ENCODE assay signal across 21 mouse cellular contexts in the genomic region with DNA sequence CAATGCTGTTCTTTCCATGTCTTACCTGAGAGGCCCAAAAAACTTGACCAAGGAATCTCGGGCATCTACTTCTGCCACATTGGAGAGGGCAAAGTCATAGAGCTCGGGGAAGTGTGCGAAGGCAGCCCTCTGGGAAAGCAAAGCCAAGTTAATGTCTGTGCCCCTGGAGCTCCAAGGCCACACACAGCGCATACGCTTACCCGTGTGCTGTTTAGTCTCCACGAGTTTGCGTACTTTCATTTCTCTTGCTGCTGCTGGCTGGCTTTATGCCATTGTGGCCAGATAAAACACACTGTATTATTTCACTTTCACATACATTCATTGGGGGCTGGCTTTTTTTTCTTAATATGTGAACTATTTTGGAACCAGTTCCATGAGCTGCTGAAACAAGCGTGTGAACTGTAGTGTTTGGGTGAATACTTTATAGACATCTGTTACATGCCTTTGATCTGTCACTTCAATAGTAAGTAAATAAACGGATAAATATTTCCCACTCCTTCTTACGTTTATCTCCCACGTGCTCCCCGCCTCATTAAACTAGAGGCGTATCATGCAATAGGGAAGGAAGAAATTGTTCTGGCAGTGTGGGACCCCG. TPM values are rescaled to one million over a fixed set of nuclear protein-coding genes. Genes with fewer than 3 reads are reported as not detected.
DNase-seq lines count a peak whose midpoint lies in the region; ATAC-seq and TF ChIP-seq lines count a peak whose summit lies in the region.
"Had no signal": no experiment of that assay in that cellular context is flagged by ENCODE, and none has a peak within 500 bp of the region (broad histone marks: within the 10 kb centered on the region; RNA-seq: fewer than 3 reads in every experiment).

No protein-coding gene starts in this region.

- no peaks in the 10 kb centered on the region for H3K9me3 ChIP-seq in lung, embryonic 14.5 days (ENCODE audit: low read depth, low read length)
- no peaks in the 10 kb centered on the region for H3K9me3 ChIP-seq in lung, postnatal 0 days (ENCODE audit: low read length)
- H3K9me3 ChIP-seq in forebrain, embryonic 12.5 days, result no peaks in the 10 kb centered on the region
- H3K9me3 ChIP-seq: forebrain, embryonic 10.5 days; hindbrain, embryonic 12.5 days; hindbrain, embryonic 15.5 days had no signal

- no peak for TF ChIP-seq CTCF in lung, embryonic 14.5 days (IDR thresholded peaks at IDR 0.05; ENCODE audit: low read depth)
- no peak for TF ChIP-seq CTCF in lung, postnatal 0 days (IDR thresholded peaks at IDR 0.05)

- TF ChIP-seq EP300 in lung, postnatal 0 days (IDR thresholded peaks at IDR 0.05), result no peak

- WGBS in lung, embryonic 14.5 days, result 61% methylated on average over 15 of the region's 15 CpGs
- WGBS in lung, postnatal 0 days, result 70% methylated on average over 15 of the region's 15 CpGs
- WGBS in forebrain, embryonic 12.5 days, result 91% methylated on average over 15 of the region's 15 CpGs

- H3K4me3 ChIP-seq in lung, embryonic 14.5 days (ENCODE audit: low read depth, low read length), result no peak overlapping the region
- H3K4me3 ChIP-seq in lung, postnatal 0 days (ENCODE audit: low read depth, low read length), result no peak overlapping the region
- no peak overlapping the region for H3K4me3 ChIP-seq in forebrain, embryonic 12.5 days (replicated peaks)
- H3K4me3 ChIP-seq: forebrain, embryonic 10.5 days; gastrocnemius, adult 2 months; hindbrain, embryonic 12.5 days; hindbrain, embryonic 15.5 days had no signal

- DNase-seq in lung, embryonic 14.5 days, result peak; percentile 83
- DNase-seq in lung, postnatal 25 days (ENCODE audit: low spot score), result no peak
- peak; percentile 36 for DNase-seq in lung, postnatal 0 days (ENCODE audit: low spot score)
- DNase-seq in lung, postnatal 4 days, result no peak
- DNase-seq in CD4-positive helper T cell, adult 2 months (ENCODE audit: low read depth, low spot score), result peak; percentile 25
- DNase-seq: adrenal gland, postnatal 10 days; adrenal gland, postnatal 36 days; B cell, adult 2 months; cerebellum, adult 18-20 months; cerebellum, adult 9-10 months; cerebellum, postnatal 14 days; forebrain, postnatal 0 days; gastrocnemius, adult 2 months; gastrocnemius, postnatal 14 days had no signal

- no peaks in the 10 kb centered on the region for H3K4me1 ChIP-seq in lung, embryonic 14.5 days (ENCODE audit: insufficient read depth)
- H3K4me1 ChIP-seq in lung, postnatal 0 days (ENCODE audit: insufficient read depth, low read depth, low read length), result no peaks in the 10 kb centered on the region
- H3K4me1 ChIP-seq in forebrain, embryonic 12.5 days, result no peaks in the 10 kb centered on the region
- H3K4me1 ChIP-seq: forebrain, embryonic 10.5 days; hindbrain, embryonic 12.5 days; hindbrain, embryonic 15.5 days had no signal

- H3K9ac ChIP-seq in lung, embryonic 14.5 days, result no peak overlapping the region
- no peak overlapping the region for H3K9ac ChIP-seq in lung, postnatal 0 days (replicated peaks; ENCODE audit: low read depth)
- H3K9ac ChIP-seq in forebrain, embryonic 12.5 days, result no peak overlapping the region
- H3K9ac ChIP-seq: forebrain, postnatal 0 days; hindbrain, embryonic 12.5 days; hindbrain, embryonic 15.5 days had no signal

- no peaks in the 10 kb centered on the region for H3K27me3 ChIP-seq in lung, embryonic 14.5 days (ENCODE audit: insufficient read depth, low read length)
- H3K27me3 ChIP-seq in lung, postnatal 0 days (replicated peaks; ENCODE audit: insufficient read depth, low read length), result no peaks in the 10 kb centered on the region
- no peaks in the 10 kb centered on the region for H3K27me3 ChIP-seq in forebrain, embryonic 12.5 days
- H3K27me3 ChIP-seq: hindbrain, embryonic 12.5 days; hindbrain, embryonic 15.5 days had no signal

- peaks cover 76% of the 10 kb centered on the region for H3K36me3 ChIP-seq in lung, embryonic 14.5 days (ENCODE audit: insufficient read depth)
- H3K36me3 ChIP-seq in lung, postnatal 0 days (ENCODE audit: insufficient read depth, low read length), result peaks cover 27% of the 10 kb centered on the region
- H3K36me3 ChIP-seq in forebrain, embryonic 12.5 days (replicated peaks), result peaks cover 70% of the 10 kb centered on the region

- H3K4me2 ChIP-seq in lung, embryonic 14.5 days, result no peak overlapping the region
- H3K4me2 ChIP-seq in lung, postnatal 0 days (replicated peaks; ENCODE audit: low read depth, low read length), result no peak overlapping the region
- H3K4me2 ChIP-seq in forebrain, embryonic 12.5 days, result no peak overlapping the region
- H3K4me2 ChIP-seq: heart, embryonic 11.5 days; hindbrain, embryonic 12.5 days; hindbrain, embryonic 15.5 days had no signal

- peak; percentile 89 for ATAC-seq in lung, embryonic 14.5 days (ENCODE audit: insufficient read depth)
- ATAC-seq in lung, postnatal 0 days, result peak; percentile 30; the same call in 1 of the 2 replicates
- ATAC-seq in forebrain, embryonic 12.5 days (ENCODE audit: low FRiP score), result no peak
- ATAC-seq: CD4-positive, CD25-positive, alpha-beta regulatory T cell, adult 4 months; forebrain, embryonic 14.5 days; forebrain, postnatal 0 days had no signal

- peak overlapping the region; percentile 60; the same call in 1 of the 2 replicates for H3K27ac ChIP-seq in lung, embryonic 14.5 days (ENCODE audit: low read depth)
- no peak overlapping the region for H3K27ac ChIP-seq in lung, postnatal 0 days (ENCODE audit: low read length)
- no peak overlapping the region for H3K27ac ChIP-seq in forebrain, embryonic 12.5 days
- H3K27ac ChIP-seq: forebrain, embryonic 10.5 days; gastrocnemius, adult 2 months; hindbrain, embryonic 12.5 days; hindbrain, embryonic 15.5 days had no signal

RNA-seq across cellular contexts. Expression of a gene that starts 39.9 kb away (rescaled TPM):
- polyA plus RNA-seq in lung, embryonic 14.5 days (2014; fragmentation: Nextera tagmentation; extraction: Ambion mirVana), result 51.8 and 56.5 TPM in 2 replicates
- 23.3 and 31.0 TPM in 2 replicates for polyA plus RNA-seq in lung, postnatal 0 days (2015; fragmentation: Nextera tagmentation; extraction: Ambion mirVana)
- polyA plus RNA-seq in forebrain, embryonic 12.5 days (2016; fragmentation: Nextera tagmentation; extraction: Ambion mirVana), result 58.9 and 71.2 TPM in 2 replicates

RNA-seq across cellular contexts. Expression of a gene that starts 54.3 kb away (rescaled TPM):
- polyA plus RNA-seq in lung, embryonic 14.5 days (2014; fragmentation: Nextera tagmentation; extraction: Ambion mirVana), result 5.9 and 6.3 TPM in 2 replicates
- 2.3 and 2.5 TPM in 2 replicates for polyA plus RNA-seq in lung, postnatal 0 days (2015; fragmentation: Nextera tagmentation; extraction: Ambion mirVana)
- polyA plus RNA-seq in forebrain, embryonic 12.5 days (2016; fragmentation: Nextera tagmentation; extraction: Ambion mirVana), result 4.8 and 4.9 TPM in 2 replicates

Comparison
In these comparisons a context has a peak if more than half of its experiments do, and no peak if none do; other contexts are left out.
1. DNase-seq: peak in lung, embryonic 14.5 days (single experiment), lung, postnatal 0 days (single experiment) and CD4-positive helper T cell, adult 2 months (single experiment); none in lung, postnatal 25 days (single experiment) and lung, postnatal 4 days (0 of 2).